Mouse (Mus musculus): ENCODE results near the gene Ccdc6.

Gene Ccdc6

GRCm38 (mm10) chr10:70127273-70127672 lies 30.4 kb downstream of the Ccdc6 start:
- in situ Hi-C loops (cut with MboI, MseI): no loop called here

- in situ Hi-C loops (cut with MboI, MseI): no loop called here
Measured at GRCm38 (mm10) chr10:70128408-70128807, 31.5 kb downstream of the Ccdc6 start.

GRCm38 (mm10) chr10:70132087-70132560 lies 35.2 kb downstream of the Ccdc6 start:
- in situ Hi-C loops (cut with MboI, MseI): no loop called here

GRCm38 (mm10) chr10:70132714-70133113 lies 35.8 kb downstream of the Ccdc6 start:
- in situ Hi-C loops (cut with MboI, MseI): no loop called here

GRCm38 (mm10) chr10:70133188-70133587 lies 36.3 kb downstream of the Ccdc6 start:
- in situ Hi-C loops (cut with MboI, MseI): no loop called here

GRCm38 (mm10) chr10:70135680-70136079 lies 38.8 kb downstream of the Ccdc6 start:
- in situ Hi-C loops (cut with MboI, MseI): no loop called here

- in situ Hi-C loops (cut with MboI, MseI): no loop called here
Measured at GRCm38 (mm10) chr10:70137652-70138051, 40.7 kb downstream of the Ccdc6 start.

GRCm38 (mm10) chr10:70138150-70138549 lies 41.2 kb downstream of the Ccdc6 start:
- in situ Hi-C loops (cut with MboI, MseI): no loop called here

- in situ Hi-C loops (cut with MboI, MseI): no loop called here
Measured at GRCm38 (mm10) chr10:70139368-70139767, 42.4 kb downstream of the Ccdc6 start.

GRCm38 (mm10) chr10:70140414-70140813 lies 43.5 kb downstream of the Ccdc6 start:
- in situ Hi-C loops (cut with MboI, MseI): no loop called here

GRCm38 (mm10) chr10:70142623-70143022 lies 45.7 kb downstream of the Ccdc6 start:
- in situ Hi-C loops (cut with MboI, MseI): no loop called here

GRCm38 (mm10) chr10:70144004-70144557 lies 47.2 kb downstream of the Ccdc6 start:
- in situ Hi-C loops (cut with MboI, MseI): no loop called here

GRCm38 (mm10) chr10:70145873-70146272 lies 49.0 kb downstream of the Ccdc6 start:
- in situ Hi-C loops (cut with MboI, MseI): no loop called here

GRCm38 (mm10) chr10:70149093-70149492 lies 52.2 kb downstream of the Ccdc6 start:
- in situ Hi-C loops (cut with MboI, MseI): no loop called here

- in situ Hi-C loops (cut with MboI, MseI): no loop called here
Measured at GRCm38 (mm10) chr10:70150301-70150700, 53.4 kb downstream of the Ccdc6 start.

GRCm38 (mm10) chr10:70151171-70151570 lies 54.2 kb downstream of the Ccdc6 start:
- in situ Hi-C loops (cut with MboI, MseI): no loop called here

GRCm38 (mm10) chr10:70152190-70152743 lies 55.3 kb downstream of the Ccdc6 start:
- in situ Hi-C loops (cut with MboI, MseI): no loop called here

- in situ Hi-C loops (cut with MboI, MseI): no loop called here
Measured at GRCm38 (mm10) chr10:70153810-70154209, 56.9 kb downstream of the Ccdc6 start.

GRCm38 (mm10) chr10:70156431-70157165 lies 59.7 kb downstream of the Ccdc6 start:
- in situ Hi-C loops (cut with MboI, MseI): no loop called here

GRCm38 (mm10) chr10:70159651-70160320 lies 62.9 kb downstream of the Ccdc6 start:
- in situ Hi-C loops (cut with MboI, MseI): no loop called here

- in situ Hi-C loops (cut with MboI, MseI): no loop called here
Measured at GRCm38 (mm10) chr10:70160811-70161210, 63.9 kb downstream of the Ccdc6 start.

- in situ Hi-C loops (cut with MboI, MseI): no loop called here
Measured at GRCm38 (mm10) chr10:70161504-70161903, 64.6 kb downstream of the Ccdc6 start.

All from T-helper 17 cell (primary cell).